Mouse (Mus musculus) kidney, adult 2 months (tissue): ENCODE data around the gene Adra2c.

ENCODE experiments used
- CTCF ChIP-seq: fragments of 200-500 bp; conservative IDR thresholded peaks from 2 replicates; pipeline ENCODE4 v1.5.1; 2011; ENCODE audit warnings: low read depth, mild to moderate bottlenecking, control low read depth, low read length, moderate library complexity, mixed read lengths; ENCODE audit not compliant: insufficient read depth, insufficient read length
- POLR2A ChIP-seq: fragments of 200-500 bp; IDR thresholded peaks from one replicate; pipeline ENCODE4 v1.6.1; 2011; ENCODE audit warnings: low read depth, low read length, control low read depth

DNA sequence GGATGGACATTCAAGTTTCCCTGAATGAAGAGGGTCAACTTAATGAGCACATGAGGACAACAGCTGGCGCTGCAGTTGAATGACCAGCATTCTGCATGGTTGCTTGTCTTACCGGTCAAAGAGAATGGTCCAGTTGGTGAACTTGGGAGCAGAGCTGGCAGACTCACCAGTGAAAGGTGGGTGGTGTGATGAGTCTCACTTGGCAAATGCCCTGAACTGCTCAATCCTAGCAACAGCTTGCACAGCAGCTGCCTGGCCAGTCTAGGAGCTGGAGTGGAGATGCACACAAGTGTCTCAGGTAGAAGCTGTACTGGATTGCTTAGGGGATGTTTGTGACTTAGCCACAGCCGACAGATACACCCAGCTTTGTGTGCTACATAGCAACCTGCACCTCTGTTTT, 26.1 kb downstream of the Adra2c start:
- no peak for TF ChIP-seq CTCF
- no peak for TF ChIP-seq POLR2A
